Mouse (Mus musculus) G1E (cell line): Measurements from ENCODE around the gene Kif1a.

Experiments
- CTCF ChIP-seq: IDR thresholded peaks from 2 replicates; pipeline ENCODE4 v1.5.1; 2012; ENCODE audit warnings: low read depth, low read length, inconsistent platforms, mixed read lengths
- GATA1 ChIP-seq: IDR thresholded peaks from 2 replicates; pipeline ENCODE4 v1.6.1; 2012; ENCODE audit warnings: borderline replicate concordance, low read length, inconsistent platforms, mixed read lengths
- GATA2 ChIP-seq: IDR thresholded peaks from 2 replicates; pipeline ENCODE4 v1.6.1; 2012; ENCODE audit warnings: low read depth, low read length, inconsistent platforms, borderline replicate concordance
- POLR2AphosphoS5 ChIP-seq: IDR thresholded peaks from 2 replicates; pipeline ENCODE4 v1.6.1; 2012; ENCODE audit warnings: low read depth, low read length, inconsistent platforms; ENCODE audit not compliant: insufficient replicate concordance
- TAL1 ChIP-seq: conservative IDR thresholded peaks from 2 replicates; pipeline ENCODE4 v1.6.1; 2012; ENCODE audit warnings: low read depth, low read length, inconsistent platforms, mixed read lengths

GRCm38 (mm10) chr1:93006061-93006460, 95.7 kb downstream of the Kif1a start, which contains the start of gene Aqp12:
- no peak for TF ChIP-seq TAL1
- TF ChIP-seq CTCF, result no peak
- TF ChIP-seq GATA1, result no peak
- no peak for TF ChIP-seq POLR2AphosphoS5
- TF ChIP-seq GATA2, result no peak
